Mouse (Mus musculus) heart, postnatal 0 days (tissue): ENCODE measurements around the gene Sdk2.

Experiments
- CTCF ChIP-seq: IDR thresholded peaks from 2 replicates; pipeline ENCODE4 v1.5.1; 2016; ENCODE audit warnings: antibody characterized with exemption, control low read depth, low read depth
- EP300 ChIP-seq: IDR thresholded peaks from 2 replicates; pipeline ENCODE4 v1.6.1; 2016; ENCODE audit warnings: antibody characterized with exemption, low read depth

- TF ChIP-seq EP300 (no peak), CTCF (no peak)
Observed at GRCm38 (mm10) chr11:113785406-113786171, 281.3 kb downstream of the Sdk2 start.
